Mouse (Mus musculus) heart, postnatal 0 days (tissue): ENCODE measurements around the gene Shroom3. TPM values are rescaled to one million over a fixed set of nuclear protein-coding genes. Genes with fewer than 3 reads are reported as not detected.

Experiments
- ATAC-seq: fragments of 200-750 bp; cut with Nextera tagmentation; 2 replicates; pipeline ENCODE4 v1.8.0; 2017; ENCODE audit warnings: low read depth, moderate number of reproducible peaks, moderate library complexity; ENCODE audit not compliant: insufficient read depth
- DNase-seq: peaks from one replicate; pipeline ENCODE4 v3.0.0-alpha.2; 2016; ENCODE audit warnings: low spot score
- H3K27ac ChIP-seq: fragments of 300-500 bp; sonication (generic); 2 replicates; pipeline ENCODE4 v1.5.1; 2014; ENCODE audit warnings: low read depth, mild to moderate bottlenecking
- H3K27me3 ChIP-seq: fragments of 300-500 bp; sonication (generic); 2 replicates; pipeline ENCODE4 v1.6.1; 2014; ENCODE audit warnings: low read length, mixed read lengths; ENCODE audit not compliant: control insufficient read depth, insufficient read depth
- H3K36me3 ChIP-seq: fragments of 300-500 bp; sonication (generic); replicated peaks from 2 replicates; pipeline ENCODE4 v1.6.1; 2014; ENCODE audit warnings: low read length, mixed read lengths; ENCODE audit not compliant: control insufficient read depth, insufficient read depth
- H3K4me1 ChIP-seq: fragments of 300-500 bp; sonication (generic); 2 replicates; pipeline ENCODE4 v1.6.1; 2014; ENCODE audit warnings: antibody characterized with exemption; ENCODE audit not compliant: control insufficient read depth, insufficient read depth
- H3K4me2 ChIP-seq: fragments of 300-500 bp; sonication (generic); 2 replicates; pipeline ENCODE4 v1.6.1; 2014; ENCODE audit warnings: low read depth, mild to moderate bottlenecking, low read length, moderate library complexity
- H3K4me3 ChIP-seq: fragments of 300-500 bp; sonication (generic); 2 replicates; pipeline ENCODE4 v1.5.1; 2014; ENCODE audit warnings: low read depth, low read length
- H3K9ac ChIP-seq: fragments of 300-500 bp; sonication (generic); replicated peaks from 2 replicates; pipeline ENCODE4 v1.6.1; 2014; ENCODE audit warnings: low read depth, low read length, mixed read lengths
- H3K9me3 ChIP-seq: fragments of 300-500 bp; sonication (generic); replicated peaks from 2 replicates; pipeline ENCODE4 v1.6.1; 2016; ENCODE audit warnings: low read length; ENCODE audit not compliant: control insufficient read depth
- CTCF ChIP-seq: IDR thresholded peaks from 2 replicates; pipeline ENCODE4 v1.5.1; 2016; ENCODE audit warnings: antibody characterized with exemption, control low read depth, low read depth
- EP300 ChIP-seq: IDR thresholded peaks from 2 replicates; pipeline ENCODE4 v1.6.1; 2016; ENCODE audit warnings: antibody characterized with exemption, low read depth
- whole genome bisulfite sequencing: fragments of 180-500 bp; shearing (Covaris S2); extraction: QIAGEN DNeasy Blood & Tissue Kit; methylation state at CpG from one replicate; pipeline ENCODE4 v1.1.7; 2014; 5-methylcytosine and 5-hydroxymethylcytosine counted together
- polyA plus RNA-seq: library from polyadenylated mRNA; unstranded; fragments of >200 nt; fragmentation: Nextera tagmentation; extraction: Ambion mirVana; gene quantifications from 2 replicates; pipeline ENCODE4 v1.2.1, GENCODE M21; 2015
- total RNA-seq: library from RNA; depleted of rRNA; stranded (reverse); fragments of >200 nt; gene quantifications from 2 replicates; pipeline ENCODE4 v1.2.3, GENCODE M21; 2014; ENCODE audit warnings: low replicate concordance

Shroom3 gene
- total and polyA plus RNA-seq, 2 experiments from 2014 or later, result 13.3 to 72.4 TPM

- Histone ChIP-seq H3K4me1 (no peaks in the 10 kb centered on the region), H3K4me3 (no peak overlapping the region), H3K36me3 (peaks cover 23% of the 10 kb centered on the region), H3K9ac (no peak overlapping the region), H3K27me3 (no peaks in the 10 kb centered on the region), H3K27ac (no peak overlapping the region), H3K9me3 (no peaks in the 10 kb centered on the region), H3K4me2 (no peak overlapping the region)
- TF ChIP-seq EP300, result no peak
- TF ChIP-seq CTCF, result peak; percentile 57
- DNase-seq (no peak), ATAC-seq (peak; percentile 22; the same call in 1 of the 2 replicates)
- WGBS, result 27% methylated on average over 7 of the region's 7 CpGs
Measured at GRCm38 (mm10) chr5:92970480-92970879, 287.2 kb downstream of the Shroom3 start.

GRCm38 (mm10) chr5:92980393-92980792, 297.2 kb downstream of the Shroom3 start:
- Histone ChIP-seq H3K4me2 (no peak overlapping the region), H3K27me3 (no peaks in the 10 kb centered on the region), H3K27ac (no peak overlapping the region), H3K36me3 (no peaks in the 10 kb centered on the region), H3K9ac (no peak overlapping the region), H3K4me1 (no peaks in the 10 kb centered on the region), H3K4me3 (no peak overlapping the region), H3K9me3 (no peaks in the 10 kb centered on the region)
- WGBS, result 82% methylated on average over 6 of the region's 6 CpGs
- ATAC-seq (no peak), DNase-seq (no peak)
- TF ChIP-seq EP300 (no peak), CTCF (no peak)

GRCm38 (mm10) chr5:92980862-92981261, 297.6 kb downstream of the Shroom3 start:
- TF ChIP-seq EP300 (no peak), CTCF (no peak)
- H3K9ac ChIP-seq, result no peak overlapping the region
- H3K4me2 ChIP-seq, result no peak overlapping the region
- 53% methylated on average over 2 of the region's 2 CpGs for WGBS
- H3K4me3 ChIP-seq, result no peak overlapping the region
- no peak for ATAC-seq
- DNase-seq, result no peak
- H3K4me1 ChIP-seq, result no peaks in the 10 kb centered on the region
- no peaks in the 10 kb centered on the region for H3K27me3 ChIP-seq
- no peaks in the 10 kb centered on the region for H3K36me3 ChIP-seq
- H3K27ac ChIP-seq, result no peak overlapping the region
- H3K9me3 ChIP-seq, result no peaks in the 10 kb centered on the region

GRCm38 (mm10) chr5:92982673-92983072, 299.4 kb downstream of the Shroom3 start:
- H3K9me3 ChIP-seq, result no peaks in the 10 kb centered on the region
- H3K4me3 ChIP-seq, result no peak overlapping the region
- TF ChIP-seq EP300 (no peak), CTCF (peak; percentile 37)
- no peaks in the 10 kb centered on the region for H3K36me3 ChIP-seq
- no peak overlapping the region for H3K9ac ChIP-seq
- DNase-seq (no peak), ATAC-seq (no peak)
- no peaks in the 10 kb centered on the region for H3K4me1 ChIP-seq
- H3K27ac ChIP-seq, result no peak overlapping the region
- no peak overlapping the region for H3K4me2 ChIP-seq
- H3K27me3 ChIP-seq, result no peaks in the 10 kb centered on the region

GRCm38 (mm10) chr5:92983942-92984341, 300.7 kb downstream of the Shroom3 start:
- 37% methylated on average over 2 of the region's 2 CpGs for WGBS
- no peak for DNase-seq
- H3K9ac ChIP-seq, result no peak overlapping the region
- ATAC-seq, result no peak
- H3K27ac ChIP-seq, result no peak overlapping the region
- peak; percentile 18; the same call in 1 of the 2 replicates for TF ChIP-seq CTCF
- no peak for TF ChIP-seq EP300
- no peaks in the 10 kb centered on the region for H3K27me3 ChIP-seq
- no peaks in the 10 kb centered on the region for H3K9me3 ChIP-seq
- no peaks in the 10 kb centered on the region for H3K36me3 ChIP-seq
- H3K4me3 ChIP-seq, result no peak overlapping the region
- H3K4me2 ChIP-seq, result no peak overlapping the region
- H3K4me1 ChIP-seq, result no peaks in the 10 kb centered on the region

GRCm38 (mm10) chr5:92984692-92985091, 301.5 kb downstream of the Shroom3 start:
- Histone ChIP-seq H3K27ac (no peak overlapping the region), H3K9me3 (no peaks in the 10 kb centered on the region), H3K27me3 (no peaks in the 10 kb centered on the region), H3K4me2 (no peak overlapping the region), H3K4me3 (no peak overlapping the region), H3K36me3 (no peaks in the 10 kb centered on the region), H3K9ac (no peak overlapping the region), H3K4me1 (no peaks in the 10 kb centered on the region)
- TF ChIP-seq CTCF (no peak), EP300 (no peak)
- 13% methylated on average over 1 of the region's 1 CpGs for WGBS
- ATAC-seq, result no peak
- no peak for DNase-seq
